ENCODE assay signal across 11 mouse cellular contexts in genomic region chr2:52372080-52372479, GRCm38 (mm10).
"Had no signal": no experiment of that assay in that cellular context is flagged by ENCODE, and none has a peak within 500 bp of the region (broad histone marks: within the 10 kb centered on the region; RNA-seq: fewer than 3 reads in every experiment).

No protein-coding gene starts in this region.

- H3K4me1 ChIP-seq: limb, embryonic 13.5 days; liver, embryonic 13.5 days; midbrain, embryonic 10.5 days; neural tube, embryonic 12.5 days had no signal

- H3K36me3 ChIP-seq: limb, embryonic 13.5 days; liver, embryonic 13.5 days; midbrain, embryonic 10.5 days; neural tube, embryonic 12.5 days had no signal

- H3K27me3 ChIP-seq: limb, embryonic 13.5 days; liver, embryonic 13.5 days; neural tube, embryonic 12.5 days had no signal

- H3K9ac ChIP-seq: limb, embryonic 13.5 days; liver, embryonic 13.5 days; neural tube, embryonic 12.5 days had no signal

- H3K4me2 ChIP-seq: limb, embryonic 13.5 days; liver, embryonic 13.5 days; neural tube, embryonic 12.5 days had no signal

- H3K27ac ChIP-seq: hindbrain, postnatal 0 days; limb, embryonic 13.5 days; liver, embryonic 13.5 days; midbrain, embryonic 10.5 days; neural tube, embryonic 12.5 days; stomach, postnatal 0 days had no signal

- ATAC-seq: hindbrain, postnatal 0 days had no signal

- DNase-seq: kidney, adult 18-20 months; left cerebral cortex, postnatal 4 days; liver, embryonic 13.5 days; midbrain, embryonic 14.5 days; thymus, adult 2 months; thymus, postnatal 25 days had no signal

- H3K9me3 ChIP-seq: limb, embryonic 13.5 days; liver, embryonic 13.5 days; midbrain, embryonic 10.5 days; neural tube, embryonic 12.5 days had no signal

- H3K4me3 ChIP-seq: limb, embryonic 13.5 days; liver, embryonic 13.5 days; midbrain, embryonic 10.5 days; neural tube, embryonic 12.5 days had no signal
